Mouse (Mus musculus) left cerebral cortex, adult 11 months (tissue): ENCODE results near the gene Lsm2.
"Not testable (repeated sequence)": the region's sequence is repeated elsewhere in the genome, so short reads cannot be mapped to it uniquely, and the experiment has no call there.

Experiments
- DNase-seq: peaks from one replicate; pipeline ENCODE4 v3.0.0; 2022; ENCODE audit warnings: low spot score

Gene Lsm2

GRCm38 (mm10) chr17:34981690-34982180 is at the start of gene Lsm2:
Lsm2 (plus strand) TSS chr17:34981862.
- DNase-seq: peak; percentile 85

DNA sequence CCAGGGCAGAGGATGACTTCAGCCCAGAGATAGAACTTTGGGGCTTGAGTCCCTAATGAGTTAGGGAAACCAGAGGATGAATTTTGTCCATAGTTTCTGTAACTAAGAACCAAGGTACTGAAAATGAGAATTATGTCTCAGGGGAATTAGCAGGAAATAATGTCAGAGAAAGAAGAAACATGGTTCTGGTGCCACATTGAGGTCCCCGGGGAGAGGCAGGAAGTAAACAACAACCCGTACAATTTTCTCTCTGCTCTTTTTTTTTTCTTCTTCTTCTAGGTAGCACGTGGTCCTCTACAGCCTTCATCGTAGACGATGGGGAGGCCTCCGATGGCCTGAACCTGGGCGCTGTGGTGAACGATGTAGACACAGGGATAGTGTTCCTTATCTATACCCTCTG is 49.4 kb upstream of the Lsm2 start:
- DNase-seq: no peak

GRCm38 (mm10) chr17:34934031-34934430 is 47.6 kb upstream of the Lsm2 start:
- DNase-seq: no peak

DNA sequence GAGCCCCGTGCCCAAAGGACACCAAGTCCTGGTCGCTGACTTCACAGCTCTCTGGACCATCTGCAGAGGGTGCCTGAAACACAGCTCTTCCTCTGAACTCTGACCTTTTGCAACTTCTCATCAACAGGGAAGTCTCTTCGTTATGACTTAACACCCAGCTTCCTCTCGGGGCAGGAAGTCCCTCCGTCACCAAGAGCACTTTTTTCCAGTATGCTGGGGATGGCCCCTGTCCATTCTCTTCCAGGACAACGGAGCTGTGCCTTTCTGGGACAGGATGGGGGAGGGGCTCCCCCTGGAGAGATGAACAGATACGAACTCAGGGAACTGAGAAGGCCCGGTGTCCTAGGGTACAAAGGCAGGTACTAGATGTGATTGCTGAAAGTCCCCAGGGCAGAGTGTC is 46.8 kb upstream of the Lsm2 start:
- no peak for DNase-seq

- no peak for DNase-seq
Measured at GRCm38 (mm10) chr17:34937960-34938505, 43.6 kb upstream of the Lsm2 start.

DNA sequence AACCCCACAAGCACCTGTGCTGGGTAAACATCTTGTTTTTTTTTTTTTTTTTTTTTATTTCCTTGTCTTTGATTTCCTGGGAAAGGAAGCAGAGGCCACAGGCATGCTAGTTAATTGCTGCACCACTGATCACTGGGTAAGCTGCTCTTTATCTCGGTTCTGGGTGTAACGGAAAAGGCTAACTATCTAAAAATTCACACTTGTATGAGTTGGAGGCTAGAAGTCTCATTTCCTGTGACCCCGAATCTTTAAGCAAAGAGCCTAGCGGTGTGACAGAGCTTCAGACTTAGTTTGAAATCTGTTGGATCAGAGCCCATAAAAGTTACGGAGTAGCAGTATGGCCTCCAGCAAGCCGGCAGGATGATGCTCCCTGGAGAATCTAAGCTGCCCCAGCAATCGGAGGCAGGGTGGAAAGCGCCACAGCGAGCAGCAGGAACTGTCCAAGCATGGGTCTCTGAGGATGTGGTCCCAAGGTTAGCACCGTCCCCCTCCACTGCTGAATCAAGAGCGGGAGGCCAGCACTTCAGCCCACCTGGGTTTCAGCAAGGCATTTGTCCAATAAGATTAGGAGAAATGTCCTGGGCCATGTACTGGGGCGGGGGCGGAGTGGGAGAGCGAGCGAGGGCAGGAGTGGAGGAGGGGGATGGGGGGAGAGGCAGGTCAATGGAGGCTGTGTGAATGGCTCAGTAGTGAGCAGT is 40.2 kb upstream of the Lsm2 start:
- DNase-seq: no peak

- DNase-seq: no peak
Measured at GRCm38 (mm10) chr17:34943128-34943815, 38.4 kb upstream of the Lsm2 start.

DNA sequence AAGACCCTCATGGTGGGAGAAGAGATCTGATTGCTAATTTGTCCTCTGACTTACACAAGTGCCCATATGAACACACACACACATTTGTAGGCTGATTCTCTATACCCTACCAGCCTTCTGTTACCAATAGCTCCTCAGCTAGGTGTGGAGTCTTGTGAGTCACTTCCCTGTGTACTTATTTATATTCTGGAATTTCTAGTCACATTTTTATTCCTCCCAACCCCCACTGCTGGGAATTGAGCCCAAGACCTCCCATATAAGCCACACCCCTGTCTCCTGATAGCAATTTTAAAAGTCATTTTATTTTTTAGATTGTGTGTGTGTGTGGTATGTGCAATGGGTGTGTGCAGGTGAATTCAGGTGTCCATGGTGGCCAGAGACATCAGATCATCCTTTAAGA is 37.3 kb upstream of the Lsm2 start:
- no peak for DNase-seq

DNA sequence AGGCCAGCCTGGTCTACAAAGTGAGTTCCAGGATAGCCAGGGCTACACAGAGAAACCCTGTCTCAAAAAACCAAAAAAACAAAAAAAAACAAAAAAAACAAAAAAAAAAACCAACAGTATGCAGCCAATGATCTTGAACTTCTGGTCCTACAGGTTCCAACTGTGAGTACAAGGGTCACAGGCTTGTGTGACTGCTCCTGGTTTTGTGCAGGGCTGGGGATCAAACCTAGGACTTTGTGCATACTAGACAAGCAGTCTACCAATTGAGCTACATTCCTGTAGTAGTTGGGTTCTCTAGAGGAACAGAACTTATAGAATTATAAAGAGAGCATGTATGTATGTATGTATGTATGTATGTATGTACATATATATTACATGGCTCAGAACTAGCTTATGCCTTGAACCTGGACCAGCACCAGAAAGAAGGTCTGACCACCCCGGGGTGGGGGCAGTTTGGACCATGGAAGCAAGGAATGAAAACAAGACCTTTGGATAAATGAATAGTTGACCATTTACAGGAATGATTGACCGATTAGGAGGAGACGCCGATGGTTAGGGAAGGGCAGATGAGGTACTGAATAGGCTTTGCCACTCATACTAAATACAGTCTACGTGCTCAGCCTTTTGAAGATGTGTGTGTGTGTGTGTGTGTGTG is 35.0 kb upstream of the Lsm2 start:
- DNase-seq: no peak

DNA sequence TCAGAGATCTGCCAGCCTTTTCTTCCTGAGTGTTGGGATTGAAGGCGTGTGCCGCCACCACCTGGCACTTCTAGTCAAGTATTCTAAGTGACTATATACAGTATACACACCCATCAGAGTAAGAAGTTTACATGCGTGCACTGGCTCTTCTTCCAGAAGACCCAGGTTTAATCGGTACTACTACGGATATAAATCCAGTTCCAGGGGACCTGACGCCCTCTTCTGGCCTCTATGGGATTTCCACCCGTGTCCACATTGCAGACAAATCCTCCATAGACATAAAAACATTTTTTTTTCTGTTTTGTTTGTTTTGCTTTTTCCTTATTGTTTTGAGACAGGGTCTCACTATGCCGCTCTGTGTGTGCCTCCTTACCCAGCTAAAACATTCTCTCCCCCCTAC is 34.1 kb upstream of the Lsm2 start:
- no peak for DNase-seq

GRCm38 (mm10) chr17:34948721-34949552 is 32.7 kb upstream of the Lsm2 start:
- DNase-seq: not testable (repeated sequence)

DNA sequence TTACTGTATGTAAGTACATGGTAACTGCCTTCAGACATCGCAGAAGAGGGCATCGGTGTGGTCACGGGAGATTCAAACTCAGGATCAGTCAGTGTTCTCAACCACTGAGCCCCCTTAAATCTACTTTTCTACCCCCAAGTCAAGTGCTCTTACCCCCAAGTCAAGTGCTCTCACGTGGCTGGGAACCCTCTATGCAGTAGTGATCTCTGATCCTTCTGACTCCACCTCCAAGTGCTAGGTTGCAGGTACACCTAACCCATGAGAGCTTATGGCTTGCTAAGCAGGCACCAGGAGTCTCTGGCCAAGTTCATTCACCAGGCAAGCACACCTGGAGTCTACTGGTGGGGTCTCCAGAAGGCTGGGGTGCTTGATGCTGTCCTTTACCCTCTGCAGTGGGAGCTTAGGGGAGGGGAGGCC is 32.1 kb upstream of the Lsm2 start:
- DNase-seq: no peak

- DNase-seq: no peak
Measured at GRCm38 (mm10) chr17:34950514-34951455, 30.9 kb upstream of the Lsm2 start.

DNA sequence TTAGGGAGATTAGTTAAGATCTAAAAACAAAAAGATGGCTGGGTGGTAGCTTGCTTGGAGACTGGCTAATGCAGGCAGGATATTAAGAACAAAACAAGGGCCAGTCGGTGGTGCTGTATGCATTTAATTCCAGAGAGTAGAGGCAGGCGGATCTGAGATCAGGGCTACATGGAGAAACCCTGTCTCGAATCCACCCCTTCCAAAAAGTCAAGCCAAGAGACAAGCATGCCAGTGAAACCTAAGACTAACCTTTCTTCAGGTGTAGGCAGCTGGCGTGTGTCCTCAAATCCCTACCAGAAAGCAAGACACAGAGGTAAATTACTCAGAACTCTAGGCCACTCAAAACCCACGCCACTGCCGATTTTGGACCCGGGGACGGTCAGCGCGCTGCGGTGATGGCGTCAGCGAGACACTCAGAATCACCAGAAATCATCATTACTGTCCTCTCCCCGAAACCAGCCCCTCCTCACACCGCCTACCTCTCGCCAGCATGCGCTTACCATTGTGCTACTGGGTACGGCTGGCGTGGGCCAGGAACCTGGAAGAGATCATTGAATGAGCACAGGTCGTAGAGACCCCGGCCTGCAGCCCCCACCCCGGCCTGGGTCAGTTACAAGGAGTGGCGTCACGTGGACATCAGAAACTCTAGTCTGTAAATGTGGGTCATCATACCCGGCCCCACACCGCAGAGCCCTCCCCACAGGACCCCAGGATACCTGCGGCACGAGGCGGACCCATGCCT is 29.9 kb upstream of the Lsm2 start:
- peak; percentile 45 for DNase-seq

GRCm38 (mm10) chr17:34952378-34953040 is 29.2 kb upstream of the Lsm2 start:
- peak; percentile 63 for DNase-seq

DNA sequence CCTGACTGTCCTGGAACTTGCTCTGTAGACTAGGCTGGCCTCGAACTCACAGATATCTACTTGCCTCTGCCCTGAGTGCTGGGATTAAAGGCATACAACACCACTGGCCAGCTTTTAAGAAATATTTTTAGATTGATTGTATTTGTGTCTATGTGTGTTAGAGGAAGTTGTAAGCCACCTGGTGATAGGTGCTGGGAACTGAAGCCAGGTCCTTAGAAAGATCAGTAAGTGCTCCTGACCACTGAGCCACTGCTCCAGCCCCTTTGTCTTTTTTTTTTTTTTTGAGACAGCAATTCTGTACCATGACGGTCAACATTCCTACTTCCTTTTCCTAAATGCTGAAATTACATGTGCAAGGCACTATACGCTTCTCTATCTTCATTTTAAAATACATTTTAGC is 28.4 kb upstream of the Lsm2 start:
- no peak for DNase-seq

DNA sequence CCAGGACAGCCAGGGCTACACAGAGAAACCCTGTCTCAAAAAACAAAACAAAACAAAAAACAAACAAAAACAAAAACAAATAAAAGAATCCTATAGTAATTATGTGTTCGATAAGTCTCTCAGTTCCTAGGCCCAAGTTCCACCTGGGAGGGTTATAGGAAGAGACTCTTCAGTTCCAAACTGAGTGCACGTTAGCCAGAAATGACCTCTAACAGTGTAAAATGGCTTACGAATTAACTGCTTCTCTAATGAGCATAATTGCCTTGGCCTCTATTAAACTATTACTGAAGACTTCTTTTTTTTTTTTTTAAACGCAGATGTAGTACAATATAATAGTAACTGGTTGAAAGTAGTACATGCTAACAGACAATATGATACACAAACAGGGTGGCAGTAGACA is 27.8 kb upstream of the Lsm2 start:
- DNase-seq: no peak

GRCm38 (mm10) chr17:34954831-34955230 is 26.8 kb upstream of the Lsm2 start:
- no peak for DNase-seq

GRCm38 (mm10) chr17:34955884-34956283 is 25.8 kb upstream of the Lsm2 start:
- DNase-seq: no peak
